ENCODE assay signal across 25 mouse cellular contexts in genomic region chr3:54526618-54527017, GRCm38 (mm10).
"Had no signal": no experiment of that assay in that cellular context is flagged by ENCODE, and none has a peak within 500 bp of the region (broad histone marks: within the 10 kb centered on the region; RNA-seq: fewer than 3 reads in every experiment).

No protein-coding gene starts in this region.

- DNase-seq: gastrocnemius, adult 2 months; gastrocnemius, postnatal 10 days; gastrocnemius, postnatal 25 days; heart, adult 18-20 months; heart, postnatal 10 days; heart, postnatal 4 days; kidney, adult 2 months; kidney, adult 9 months; kidney, postnatal 14 days; kidney, postnatal 4 days; liver; liver, embryonic 13.5 days had no signal

- H3K36me3 ChIP-seq: heart, embryonic 10.5 days; heart, embryonic 12.5 days; hindbrain, embryonic 10.5 days; hindbrain, embryonic 12.5 days; intestine, embryonic 15.5 days; limb, embryonic 13.5 days; liver, embryonic 13.5 days; liver, embryonic 15.5 days had no signal

- H3K4me1 ChIP-seq: heart, embryonic 10.5 days; heart, embryonic 12.5 days; hindbrain, embryonic 10.5 days; hindbrain, embryonic 12.5 days; intestine, embryonic 15.5 days; limb, embryonic 13.5 days; liver, embryonic 13.5 days; liver, embryonic 15.5 days had no signal

- H3K4me3 ChIP-seq: gastrocnemius, adult 2 months; heart, embryonic 10.5 days; heart, embryonic 12.5 days; hindbrain, embryonic 10.5 days; hindbrain, embryonic 12.5 days; intestine, embryonic 15.5 days; layer of hippocampus, adult 2 months; left cerebral cortex, adult 2 months; limb, embryonic 13.5 days; liver, embryonic 13.5 days; liver, embryonic 15.5 days had no signal

- ATAC-seq: inflammation-experienced regulatory T-cells, adult 6 months; intestine, embryonic 15.5 days; intestine, postnatal 0 days had no signal

- H3K9ac ChIP-seq: heart, embryonic 12.5 days; hindbrain, embryonic 12.5 days; hindbrain, embryonic 14.5 days; intestine, embryonic 15.5 days; limb, embryonic 13.5 days; liver, embryonic 13.5 days; liver, embryonic 15.5 days had no signal

- H3K4me2 ChIP-seq: heart, embryonic 12.5 days; hindbrain, embryonic 12.5 days; hindbrain, embryonic 14.5 days; intestine, embryonic 15.5 days; limb, embryonic 13.5 days; liver, embryonic 11.5 days; liver, embryonic 13.5 days; liver, embryonic 15.5 days had no signal

- H3K27me3 ChIP-seq: heart, embryonic 12.5 days; hindbrain, embryonic 12.5 days; intestine, embryonic 15.5 days; limb, embryonic 13.5 days; liver, embryonic 13.5 days; liver, embryonic 15.5 days had no signal

- H3K27ac ChIP-seq: gastrocnemius, adult 2 months; heart, embryonic 10.5 days; hindbrain, embryonic 10.5 days; hindbrain, embryonic 12.5 days; hindbrain, embryonic 14.5 days; intestine, embryonic 15.5 days; layer of hippocampus, adult 2 months; left cerebral cortex, adult 2 months; limb, embryonic 13.5 days; liver, embryonic 13.5 days; liver, embryonic 15.5 days had no signal

- H3K9me3 ChIP-seq: intestine, embryonic 15.5 days; liver, embryonic 15.5 days had no signal
